Mouse (Mus musculus): ENCODE data around the gene Dlg2. TPM values are rescaled to one million over a fixed set of nuclear protein-coding genes. Genes with fewer than 3 reads are reported as not detected.

The Dlg2 gene
- polyA plus RNA-seq, 1 experiment = 0.01 TPM

DNA sequence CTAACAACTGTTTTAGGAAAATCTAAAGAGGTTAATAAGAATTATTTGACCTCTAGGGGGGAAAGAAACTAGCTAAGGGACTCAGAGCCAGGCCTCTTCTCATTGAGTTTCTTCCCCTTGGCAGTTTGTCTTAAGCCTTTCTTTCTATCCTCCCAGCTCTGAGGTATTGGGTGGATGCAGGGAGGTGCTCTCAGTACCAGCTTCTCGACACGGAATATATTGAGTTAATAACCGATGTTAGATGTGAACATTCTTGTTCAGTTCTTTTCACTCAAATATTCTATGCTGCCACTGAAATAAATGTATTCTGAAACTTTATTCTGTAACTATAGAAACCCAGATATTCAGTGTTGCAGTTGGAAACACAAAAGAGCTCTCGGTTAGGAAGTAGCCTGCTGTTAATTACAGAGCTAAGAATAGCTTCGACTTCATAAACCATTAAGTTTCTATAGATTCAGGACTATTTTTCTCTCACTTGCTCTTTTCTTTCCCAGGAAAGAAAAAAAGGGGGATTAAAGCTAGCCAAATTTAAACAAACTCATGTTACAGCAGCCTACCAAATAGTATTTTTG is 1907.5 kb downstream of the Dlg2 start:
- H3K27me3 ChIP-seq (ENCODE audit: control insufficient read depth, insufficient read depth, insufficient read length) = no peaks in the 10 kb centered on the region
- no peaks in the 10 kb centered on the region for H3K79me2 ChIP-seq (ENCODE audit: control insufficient read depth, insufficient read depth)
- H3K79me3 ChIP-seq (ENCODE audit: low read depth) = no peaks in the 10 kb centered on the region
- TF ChIP-seq USF1 (IDR thresholded peaks at IDR 0.05; ENCODE audit: low read depth) (no peak), MYOD1 (IDR thresholded peaks at IDR 0.05; ENCODE audit: control insufficient read depth, insufficient read length, low read depth) (no peak), CEBPB (IDR thresholded peaks at IDR 0.05; ENCODE audit: low read depth) (no peak), FOSL1 (IDR thresholded peaks at IDR 0.05; ENCODE audit: insufficient read depth, low read length, poor library complexity, severe bottlenecking) (no peak), MYOG (IDR thresholded peaks at IDR 0.05; ENCODE audit: control insufficient read depth, extremely low read depth, insufficient read length) (no peak), CTCF (IDR thresholded peaks at IDR 0.05; ENCODE audit: control insufficient read depth, insufficient read depth, insufficient read length) (no peak), MAX (IDR thresholded peaks at IDR 0.05) (no peak)
- H3K36me3 ChIP-seq (ENCODE audit: control insufficient read depth, insufficient read depth) = no peaks in the 10 kb centered on the region
- no peak overlapping the region for H3ac ChIP-seq (ENCODE audit: control insufficient read depth, insufficient read length, low read depth)
- no peak overlapping the region for H3K4me3 ChIP-seq (ENCODE audit: insufficient read depth, poor library complexity, severe bottlenecking)

GRCm38 (mm10) chr7:92392052-92392640 is 1915.7 kb downstream of the Dlg2 start:
- H3K27me3 ChIP-seq (ENCODE audit: control insufficient read depth, insufficient read depth, insufficient read length) = no peaks in the 10 kb centered on the region
- H3K79me3 ChIP-seq (ENCODE audit: low read depth) = no peaks in the 10 kb centered on the region
- no peak for TF ChIP-seq MYOD1 (IDR thresholded peaks at IDR 0.05; ENCODE audit: control insufficient read depth, insufficient read length, low read depth)
- no peak for TF ChIP-seq CEBPB (IDR thresholded peaks at IDR 0.05; ENCODE audit: low read depth)
- no peak for TF ChIP-seq MYOG (IDR thresholded peaks at IDR 0.05; ENCODE audit: control insufficient read depth, extremely low read depth, insufficient read length)
- TF ChIP-seq MAX (IDR thresholded peaks at IDR 0.05) = no peak
- TF ChIP-seq USF1 (IDR thresholded peaks at IDR 0.05; ENCODE audit: low read depth) = no peak
- no peak for TF ChIP-seq CTCF (IDR thresholded peaks at IDR 0.05; ENCODE audit: control insufficient read depth, insufficient read depth, insufficient read length)
- no peak for TF ChIP-seq FOSL1 (IDR thresholded peaks at IDR 0.05; ENCODE audit: insufficient read depth, low read length, poor library complexity, severe bottlenecking)

DNA sequence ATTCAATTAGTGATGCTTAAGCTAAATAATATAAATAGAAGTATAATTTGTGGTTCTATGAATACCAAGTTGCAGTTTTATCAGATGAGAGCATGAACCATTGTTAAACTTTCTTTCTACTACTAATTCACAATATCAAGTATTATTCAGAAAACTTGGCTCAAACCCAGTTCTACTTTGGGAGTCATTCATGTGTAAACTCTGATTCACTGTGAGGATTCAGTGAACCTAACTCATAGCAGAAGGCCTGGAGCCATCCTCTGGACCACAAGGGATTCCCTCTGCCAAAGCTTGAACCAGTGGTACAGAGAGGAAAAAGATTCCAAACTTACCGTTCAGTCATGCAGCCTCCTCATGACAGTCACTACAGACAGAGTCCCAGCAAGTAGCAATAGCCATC is 1920.3 kb downstream of the Dlg2 start:
- Histone ChIP-seq H3K27me3 (ENCODE audit: control insufficient read depth, insufficient read depth, insufficient read length) (no peaks in the 10 kb centered on the region), H3K79me2 (ENCODE audit: control insufficient read depth, insufficient read depth) (no peaks in the 10 kb centered on the region), H3K79me3 (ENCODE audit: low read depth) (no peaks in the 10 kb centered on the region), H3K4me3 (ENCODE audit: insufficient read depth, poor library complexity, severe bottlenecking) (no peak overlapping the region), H3K36me3 (ENCODE audit: control insufficient read depth, insufficient read depth) (no peaks in the 10 kb centered on the region), H3ac (ENCODE audit: control insufficient read depth, insufficient read length, low read depth) (no peak overlapping the region)
- TF ChIP-seq USF1 (IDR thresholded peaks at IDR 0.05; ENCODE audit: low read depth) = no peak
- no peak for TF ChIP-seq CEBPB (IDR thresholded peaks at IDR 0.05; ENCODE audit: low read depth)
- TF ChIP-seq FOSL1 (IDR thresholded peaks at IDR 0.05; ENCODE audit: insufficient read depth, low read length, poor library complexity, severe bottlenecking) = no peak

More at GRCm38 (mm10) chr7:92392052-92392640, 1915.7 kb downstream of the Dlg2 start:
- Histone ChIP-seq H3ac (ENCODE audit: control insufficient read depth, insufficient read length, low read depth) (no peak overlapping the region), H3K79me2 (ENCODE audit: control insufficient read depth, insufficient read depth) (no peaks in the 10 kb centered on the region), H3K4me3 (ENCODE audit: insufficient read depth, poor library complexity, severe bottlenecking) (no peak overlapping the region), H3K36me3 (ENCODE audit: control insufficient read depth, insufficient read depth) (no peaks in the 10 kb centered on the region)

DNA sequence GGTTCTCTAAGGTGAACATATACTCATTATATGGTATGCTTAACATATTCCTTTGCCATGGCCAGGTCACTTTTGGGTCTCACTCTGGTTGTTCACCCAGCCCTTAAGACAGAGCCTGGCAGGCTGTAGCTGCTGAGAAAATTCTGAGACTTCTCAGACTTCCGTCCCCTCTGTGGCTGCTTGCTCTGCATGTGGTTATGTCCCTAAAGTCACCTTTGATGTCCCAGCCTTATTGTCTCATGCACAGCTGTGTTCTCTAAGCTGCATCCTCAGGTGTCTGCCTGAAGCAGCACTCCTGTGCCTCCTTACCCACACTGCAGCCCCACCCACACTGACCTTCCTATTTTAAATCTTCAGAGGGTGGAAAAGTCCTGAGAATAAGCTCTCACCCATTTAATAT is 1922.4 kb downstream of the Dlg2 start:
- Histone ChIP-seq H3K27me3 (ENCODE audit: control insufficient read depth, insufficient read depth, insufficient read length) (no peaks in the 10 kb centered on the region), H3K4me3 (ENCODE audit: insufficient read depth, poor library complexity, severe bottlenecking) (no peak overlapping the region), H3ac (ENCODE audit: control insufficient read depth, insufficient read length, low read depth) (no peak overlapping the region), H3K79me2 (ENCODE audit: control insufficient read depth, insufficient read depth) (no peaks in the 10 kb centered on the region), H3K79me3 (ENCODE audit: low read depth) (no peaks in the 10 kb centered on the region), H3K36me3 (ENCODE audit: control insufficient read depth, insufficient read depth) (no peaks in the 10 kb centered on the region)
- TF ChIP-seq CEBPB (IDR thresholded peaks at IDR 0.05; ENCODE audit: low read depth) = no peak
- TF ChIP-seq CTCF (IDR thresholded peaks at IDR 0.05; ENCODE audit: control insufficient read depth, insufficient read depth, insufficient read length) = no peak
- no peak for TF ChIP-seq FOSL1 (IDR thresholded peaks at IDR 0.05; ENCODE audit: insufficient read depth, low read length, poor library complexity, severe bottlenecking)
- TF ChIP-seq MYOD1 (IDR thresholded peaks at IDR 0.05; ENCODE audit: control insufficient read depth, insufficient read length, low read depth) = no peak
- no peak for TF ChIP-seq USF1 (IDR thresholded peaks at IDR 0.05; ENCODE audit: low read depth)
- no peak for TF ChIP-seq MAX (IDR thresholded peaks at IDR 0.05)

DNA sequence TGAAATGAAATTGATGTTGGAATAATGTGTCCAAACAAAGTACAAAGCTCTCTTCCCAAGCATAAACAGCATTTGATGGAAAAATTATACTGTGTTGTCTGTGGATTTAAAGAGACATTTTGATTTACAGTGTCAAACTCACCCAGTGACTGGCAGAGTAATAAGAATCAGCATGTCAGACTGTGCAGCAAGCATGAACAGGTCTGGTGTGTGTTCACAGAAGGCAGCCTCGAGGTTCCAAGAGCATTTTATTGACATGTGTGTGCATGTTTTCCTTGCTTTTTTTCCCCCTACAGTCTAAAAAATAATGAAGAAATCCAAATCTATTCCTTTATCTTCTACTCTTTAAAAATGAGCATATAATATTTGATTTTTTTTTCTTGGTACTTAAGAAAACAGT is 1924.1 kb downstream of the Dlg2 start:
- Histone ChIP-seq H3K27me3 (ENCODE audit: control insufficient read depth, insufficient read depth, insufficient read length) (no peaks in the 10 kb centered on the region), H3K4me3 (ENCODE audit: insufficient read depth, poor library complexity, severe bottlenecking) (no peak overlapping the region), H3K79me2 (ENCODE audit: control insufficient read depth, insufficient read depth) (no peaks in the 10 kb centered on the region), H3K36me3 (ENCODE audit: control insufficient read depth, insufficient read depth) (no peaks in the 10 kb centered on the region), H3ac (ENCODE audit: control insufficient read depth, insufficient read length, low read depth) (no peak overlapping the region), H3K79me3 (ENCODE audit: low read depth) (no peaks in the 10 kb centered on the region)
- TF ChIP-seq MYOD1 (IDR thresholded peaks at IDR 0.05; ENCODE audit: control insufficient read depth, insufficient read length, low read depth) = no peak

DNA sequence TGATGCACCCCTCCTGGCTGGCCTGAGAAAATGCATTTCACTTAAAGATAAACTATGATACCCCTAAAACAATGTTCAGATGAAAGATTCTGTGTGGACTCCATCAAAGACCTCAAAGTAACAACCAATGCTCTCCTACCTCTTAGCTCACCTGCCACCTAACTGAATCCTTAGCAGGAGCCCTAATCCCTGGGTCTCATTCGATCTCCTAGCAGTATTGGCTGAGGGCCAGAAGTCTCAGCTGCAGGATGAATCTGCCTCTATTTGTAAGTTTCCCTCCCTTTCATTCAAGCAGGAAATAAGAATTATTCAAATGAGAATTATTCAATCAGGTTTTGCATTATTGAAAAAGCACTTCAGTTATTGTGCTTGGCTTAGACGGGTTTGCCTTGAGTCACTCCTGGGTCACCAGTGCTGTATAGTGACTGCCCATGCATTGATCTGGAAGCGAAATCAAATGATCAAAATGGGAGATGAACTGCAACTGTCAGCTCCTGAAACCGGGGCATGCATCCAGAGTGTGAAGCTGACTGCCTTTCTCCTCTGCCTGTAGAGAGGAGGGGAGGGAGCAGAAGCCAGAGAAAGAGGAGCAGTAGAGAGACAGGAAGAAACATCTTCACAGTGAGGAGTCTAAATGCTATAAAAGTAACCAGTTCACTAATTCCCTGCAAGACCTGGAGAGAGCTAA is 1924.7 kb downstream of the Dlg2 start:
- Histone ChIP-seq H3ac (ENCODE audit: control insufficient read depth, insufficient read length, low read depth) (no peak overlapping the region), H3K4me3 (ENCODE audit: insufficient read depth, poor library complexity, severe bottlenecking) (no peak overlapping the region), H3K36me3 (ENCODE audit: control insufficient read depth, insufficient read depth) (no peaks in the 10 kb centered on the region), H3K27me3 (ENCODE audit: control insufficient read depth, insufficient read depth, insufficient read length) (no peaks in the 10 kb centered on the region), H3K79me3 (ENCODE audit: low read depth) (no peaks in the 10 kb centered on the region), H3K79me2 (ENCODE audit: control insufficient read depth, insufficient read depth) (no peaks in the 10 kb centered on the region)
- TF ChIP-seq MYOD1 (IDR thresholded peaks at IDR 0.05; ENCODE audit: control insufficient read depth, insufficient read length, low read depth) (no peak), MYOG (IDR thresholded peaks at IDR 0.05; ENCODE audit: control insufficient read depth, extremely low read depth, insufficient read length) (no peak), CEBPB (IDR thresholded peaks at IDR 0.05; ENCODE audit: low read depth) (no peak), MAX (IDR thresholded peaks at IDR 0.05) (no peak), USF1 (IDR thresholded peaks at IDR 0.05; ENCODE audit: low read depth) (no peak), CTCF (IDR thresholded peaks at IDR 0.05; ENCODE audit: control insufficient read depth, insufficient read depth, insufficient read length) (no peak), FOSL1 (IDR thresholded peaks at IDR 0.05; ENCODE audit: insufficient read depth, low read length, poor library complexity, severe bottlenecking) (no peak)

Data from C2C12 (cell line).